Comparison of ENCODE assay signal across 30 mouse cellular contexts in the genomic region with DNA sequence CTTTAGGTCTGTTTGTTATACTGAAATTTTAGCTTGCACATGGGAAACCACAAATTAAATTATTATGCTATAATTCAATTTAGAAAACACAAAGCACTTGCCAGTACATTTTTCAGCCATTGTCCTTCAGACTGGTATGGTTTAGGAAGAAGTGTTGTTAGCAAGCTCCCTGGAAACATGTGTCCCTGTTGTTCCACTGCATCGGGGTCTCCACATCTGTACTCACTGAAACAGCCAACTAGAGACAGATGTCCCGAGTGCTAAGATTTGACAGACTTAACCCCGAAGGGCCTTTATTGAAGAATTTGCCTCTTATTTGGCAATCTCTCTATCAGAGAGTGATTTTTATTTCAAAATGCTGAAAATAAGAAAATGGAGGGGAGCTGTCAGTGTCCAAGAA.
DNase-seq lines count a peak whose midpoint lies in the region; ATAC-seq lines count a peak whose summit lies in the region.
"Had no signal": no experiment of that assay in that cellular context is flagged by ENCODE, and none has a peak within 500 bp of the region (broad histone marks: within the 10 kb centered on the region; RNA-seq: fewer than 3 reads in every experiment).

No protein-coding gene starts in this region.

- H3K4me3 ChIP-seq in embryonic facial prominence, embryonic 10.5 days = no peak overlapping the region
- no peak overlapping the region for H3K4me3 ChIP-seq in hindbrain, embryonic 11.5 days (ENCODE audit: low read depth, low read length)
- H3K4me3 ChIP-seq: heart, embryonic 10.5 days; heart, embryonic 15.5 days; hindbrain, embryonic 12.5 days; left cerebral cortex, adult 2 months; limb, embryonic 15.5 days; liver, embryonic 13.5 days; midbrain, embryonic 15.5 days; neural tube, embryonic 15.5 days; stomach, embryonic 15.5 days had no signal

- no peak for ATAC-seq in hindbrain, embryonic 11.5 days (ENCODE audit: low FRiP score)
- ATAC-seq: forebrain, embryonic 14.5 days; hindbrain, postnatal 0 days; intestine, embryonic 16.5 days; lung, postnatal 0 days; midbrain, embryonic 15.5 days had no signal

- H3K4me2 ChIP-seq in hindbrain, embryonic 11.5 days (replicated peaks; ENCODE audit: low read depth, low read length) = no peak overlapping the region
- H3K4me2 ChIP-seq: heart, embryonic 15.5 days; hindbrain, embryonic 12.5 days; limb, embryonic 15.5 days; liver, embryonic 13.5 days; midbrain, embryonic 15.5 days; neural tube, embryonic 15.5 days; stomach, embryonic 15.5 days had no signal

- DNase-seq in adipocyte (ENCODE audit: low spot score) = peak; percentile 32
- DNase-seq in embryonic facial prominence, embryonic 10.5 days (ENCODE audit: low spot score) = peak; percentile 18
- DNase-seq in forelimb bud, embryonic 11.5 days (ENCODE audit: low read depth, low spot score) = peak; percentile 70
- peak; percentile 6 for DNase-seq in skeletal muscle tissue, adult 2 months (ENCODE audit: low read depth, low spot score)
- no peak for DNase-seq in lung, postnatal 4 days
- no peak for DNase-seq in layer of hippocampus, postnatal 14 days (ENCODE audit: low spot score in 2 of 2)
- no peak for DNase-seq in hindbrain, embryonic 11.5 days (ENCODE audit: low spot score)
- DNase-seq: adrenal gland, postnatal 14 days; B cell, adult 2 months; cerebellum, adult 11 months; cerebellum, adult 9-10 months; gastrocnemius, postnatal 10 days; kidney, adult 8-10 months; kidney, postnatal 10 days; liver, embryonic 13.5 days; lung, adult 18-20 months; retina, postnatal 1 day; right cerebral cortex, postnatal 14 days had no signal

- H3K9me3 ChIP-seq in embryonic facial prominence, embryonic 10.5 days = no peaks in the 10 kb centered on the region
- H3K9me3 ChIP-seq in hindbrain, embryonic 11.5 days (ENCODE audit: control insufficient read depth, low read length) = no peaks in the 10 kb centered on the region
- H3K9me3 ChIP-seq: heart, embryonic 10.5 days; heart, embryonic 15.5 days; hindbrain, embryonic 12.5 days; limb, embryonic 15.5 days; liver, embryonic 13.5 days; midbrain, embryonic 15.5 days; neural tube, embryonic 15.5 days; stomach, embryonic 15.5 days had no signal

- 44% methylated on average over 3 of the region's 3 CpGs for WGBS in embryonic facial prominence, embryonic 10.5 days
- 53% methylated on average over 3 of the region's 3 CpGs for WGBS in hindbrain, embryonic 11.5 days

- no peaks in the 10 kb centered on the region for H3K27me3 ChIP-seq in embryonic facial prominence, embryonic 10.5 days (replicated peaks; ENCODE audit: low read depth, poor library complexity, severe bottlenecking)
- H3K27me3 ChIP-seq in hindbrain, embryonic 11.5 days (ENCODE audit: control insufficient read depth, insufficient read depth, low read length) = no peaks in the 10 kb centered on the region
- H3K27me3 ChIP-seq: heart, embryonic 15.5 days; hindbrain, embryonic 12.5 days; limb, embryonic 15.5 days; liver, embryonic 13.5 days; midbrain, embryonic 15.5 days; neural tube, embryonic 15.5 days; stomach, embryonic 15.5 days had no signal

- H3K4me1 ChIP-seq in embryonic facial prominence, embryonic 10.5 days = peaks cover 2% of the 10 kb centered on the region; the same call in 1 of the 2 replicates
- no peaks in the 10 kb centered on the region for H3K4me1 ChIP-seq in hindbrain, embryonic 11.5 days (replicated peaks; ENCODE audit: control insufficient read depth, insufficient read depth, low read length)
- H3K4me1 ChIP-seq: heart, embryonic 10.5 days; heart, embryonic 15.5 days; hindbrain, embryonic 12.5 days; limb, embryonic 15.5 days; liver, embryonic 13.5 days; midbrain, embryonic 15.5 days; neural tube, embryonic 15.5 days; stomach, embryonic 15.5 days had no signal

- H3K9ac ChIP-seq in hindbrain, embryonic 11.5 days (ENCODE audit: low read depth, low read length) = no peak overlapping the region
- H3K9ac ChIP-seq: heart, embryonic 15.5 days; hindbrain, embryonic 12.5 days; limb, embryonic 15.5 days; liver, embryonic 13.5 days; midbrain, embryonic 15.5 days; neural tube, embryonic 15.5 days; stomach, embryonic 15.5 days had no signal

- H3K36me3 ChIP-seq in embryonic facial prominence, embryonic 10.5 days (replicated peaks) = no peaks in the 10 kb centered on the region
- H3K36me3 ChIP-seq in hindbrain, embryonic 11.5 days (ENCODE audit: control insufficient read depth, insufficient read depth, low read length) = no peaks in the 10 kb centered on the region
- H3K36me3 ChIP-seq: heart, embryonic 10.5 days; heart, embryonic 15.5 days; hindbrain, embryonic 12.5 days; limb, embryonic 15.5 days; liver, embryonic 13.5 days; midbrain, embryonic 15.5 days; neural tube, embryonic 15.5 days; stomach, embryonic 15.5 days had no signal

- no peak overlapping the region for H3K27ac ChIP-seq in embryonic facial prominence, embryonic 10.5 days (replicated peaks)
- H3K27ac ChIP-seq in hindbrain, embryonic 11.5 days (ENCODE audit: low read depth, low read length) = no peak overlapping the region
- H3K27ac ChIP-seq: heart, embryonic 10.5 days; heart, embryonic 15.5 days; hindbrain, embryonic 12.5 days; hindbrain, postnatal 0 days; left cerebral cortex, adult 2 months; limb, embryonic 15.5 days; liver, embryonic 13.5 days; midbrain, embryonic 15.5 days; neural tube, embryonic 15.5 days; stomach, embryonic 15.5 days had no signal

Comparison
In these comparisons a context has a peak if more than half of its experiments do, and no peak if none do; other contexts are left out.
1. DNase-seq: peak in adipocyte (single experiment), embryonic facial prominence, embryonic 10.5 days (single experiment), forelimb bud, embryonic 11.5 days (single experiment) and skeletal muscle tissue, adult 2 months (single experiment); none in lung, postnatal 4 days (0 of 2), layer of hippocampus, postnatal 14 days (0 of 2) and hindbrain, embryonic 11.5 days (single experiment).